Mouse (Mus musculus) kidney, postnatal 0 days (tissue): ENCODE measurements around the gene 4933407L21Rik. TPM values are rescaled to one million over a fixed set of nuclear protein-coding genes. Genes with fewer than 3 reads are reported as not detected.

Experiments used
- ATAC-seq: fragments of 200-750 bp; cut with Nextera tagmentation; replicated peaks from 2 replicates; pipeline ENCODE4 v1.8.0; 2017; ENCODE audit warnings: low read depth, moderate number of reproducible peaks, moderate TSS enrichment, moderate library complexity; ENCODE audit not compliant: low FRiP score
- DNase-seq: peaks from one replicate; pipeline ENCODE4 v3.0.0-alpha.2; 2016; ENCODE audit warnings: low spot score
- H3K27ac ChIP-seq: fragments of 300-500 bp; sonication (generic); 2 replicates; pipeline ENCODE4 v1.5.1; 2014; ENCODE audit warnings: mild to moderate bottlenecking
- H3K27me3 ChIP-seq: fragments of 300-500 bp; sonication (generic); 2 replicates; pipeline ENCODE4 v1.6.1; 2014; ENCODE audit warnings: low read length, mixed read lengths; ENCODE audit not compliant: insufficient read depth
- H3K36me3 ChIP-seq: fragments of 300-500 bp; sonication (generic); 2 replicates; pipeline ENCODE4 v1.6.1; 2014; ENCODE audit warnings: low read length, mixed read lengths; ENCODE audit not compliant: insufficient read depth
- H3K4me1 ChIP-seq: fragments of 300-500 bp; sonication (generic); replicated peaks from 2 replicates; pipeline ENCODE4 v1.6.1; 2014; ENCODE audit warnings: antibody characterized with exemption, low read length, mixed read lengths; ENCODE audit not compliant: insufficient read depth
- H3K4me2 ChIP-seq: fragments of 300-500 bp; sonication (generic); 2 replicates; pipeline ENCODE4 v1.6.1; 2014; ENCODE audit warnings: mild to moderate bottlenecking, low read length, moderate library complexity, mixed read lengths
- H3K4me3 ChIP-seq: fragments of 300-500 bp; sonication (generic); replicated peaks from 2 replicates; pipeline ENCODE4 v1.5.1; 2014; ENCODE audit warnings: low read depth, low read length
- H3K9ac ChIP-seq: fragments of 300-500 bp; sonication (generic); 2 replicates; pipeline ENCODE4 v1.6.1; 2014; ENCODE audit warnings: low read depth, low read length
- H3K9me3 ChIP-seq: fragments of 300-500 bp; sonication (generic); replicated peaks from 2 replicates; pipeline ENCODE4 v1.6.1; 2016; ENCODE audit warnings: low read length, inconsistent platforms, mixed read lengths
- CTCF ChIP-seq: IDR thresholded peaks from 2 replicates; pipeline ENCODE4 v1.5.1; 2016; ENCODE audit warnings: antibody characterized with exemption, low read depth, mild to moderate bottlenecking, moderate library complexity
- WGBS: fragments of 180-500 bp; shearing (Covaris S2); extraction: QIAGEN DNeasy Blood & Tissue Kit; methylation state at CpG from one replicate; pipeline ENCODE4 v1.1.7; 2014; 5-methylcytosine and 5-hydroxymethylcytosine counted together
- polyA plus RNA-seq: library from polyadenylated mRNA; unstranded; fragments of >200 nt; fragmentation: Nextera tagmentation; extraction: Ambion mirVana; gene quantifications from 2 replicates; pipeline ENCODE4 v1.2.1, GENCODE M21; 2015

Gene 4933407L21Rik
- polyA plus RNA-seq, 1 experiment from 2014 or later = 1.3 TPM

GRCm38 (mm10) chr1:85896110-85896509, 32.2 kb upstream of the 4933407L21Rik start:
- Histone ChIP-seq H3K9ac (peak overlapping the region; percentile 83), H3K4me1 (peaks cover 47% of the 10 kb centered on the region), H3K36me3 (no peaks in the 10 kb centered on the region), H3K27ac (peak overlapping the region; percentile 74; the same call in 1 of the 2 replicates), H3K27me3 (no peaks in the 10 kb centered on the region), H3K4me3 (peak overlapping the region; percentile 83; the same call in 1 of the 2 replicates), H3K4me2 (peak overlapping the region; percentile 83), H3K9me3 (no peaks in the 10 kb centered on the region)
- ATAC-seq (no peak), DNase-seq (no peak)
- WGBS = 80% methylated on average over 5 of the region's 5 CpGs
- TF ChIP-seq CTCF = no peak

GRCm38 (mm10) chr1:85896781-85897700, 31.2 kb upstream of the 4933407L21Rik start:
- no peaks in the 10 kb centered on the region for H3K27me3 ChIP-seq
- H3K4me3 ChIP-seq = no peak overlapping the region
- H3K4me1 ChIP-seq = peaks cover 53% of the 10 kb centered on the region
- peak overlapping the region; percentile 83 for H3K4me2 ChIP-seq
- DNase-seq = no peak
- no peaks in the 10 kb centered on the region for H3K9me3 ChIP-seq
- no peak overlapping the region for H3K27ac ChIP-seq
- H3K9ac ChIP-seq = no peak overlapping the region
- no peaks in the 10 kb centered on the region for H3K36me3 ChIP-seq
- no peak for ATAC-seq
- TF ChIP-seq CTCF = no peak
- WGBS = 55% methylated on average over 12 of the region's 12 CpGs

GRCm38 (mm10) chr1:85897901-85898760, 30.2 kb upstream of the 4933407L21Rik start:
- no peak overlapping the region for H3K4me3 ChIP-seq
- no peak for ATAC-seq

GRCm38 (mm10) chr1:85898761-85899387, 29.4 kb upstream of the 4933407L21Rik start:
- no peak overlapping the region for H3K9ac ChIP-seq
- WGBS = 47% methylated on average over 12 of the region's 12 CpGs

More at GRCm38 (mm10) chr1:85897901-85898760, 30.2 kb upstream of the 4933407L21Rik start:
- Histone ChIP-seq H3K9ac (no peak overlapping the region), H3K4me1 (peaks cover 56% of the 10 kb centered on the region), H3K4me2 (peak overlapping the region; percentile 21; the same call in 1 of the 2 replicates), H3K9me3 (no peaks in the 10 kb centered on the region), H3K36me3 (0 out of 2 replicates have a peak, but pooled peaks cover under 1% of the 10 kb centered on the region), H3K27ac (peak overlapping the region; percentile 25; the same call in 1 of the 2 replicates), H3K27me3 (no peaks in the 10 kb centered on the region)
- DNase-seq = no peak
- 24% methylated on average over 8 of the region's 8 CpGs for WGBS
- no peak for TF ChIP-seq CTCF

GRCm38 (mm10) chr1:85899388-85899761, 28.9 kb upstream of the 4933407L21Rik start:
- Histone ChIP-seq H3K4me2 (no peak overlapping the region), H3K27ac (no peak overlapping the region), H3K4me1 (peaks cover 56% of the 10 kb centered on the region), H3K27me3 (no peaks in the 10 kb centered on the region), H3K9ac (no peak overlapping the region), H3K36me3 (0 out of 2 replicates have a peak, but pooled peaks cover 3% of the 10 kb centered on the region), H3K9me3 (no peaks in the 10 kb centered on the region), H3K4me3 (no peak overlapping the region)
- peak; percentile 39; the same call in 1 of the 2 replicates for TF ChIP-seq CTCF
- ATAC-seq = no peak
- no peak for DNase-seq

More at GRCm38 (mm10) chr1:85898761-85899387, 29.4 kb upstream of the 4933407L21Rik start:
- no peaks in the 10 kb centered on the region for H3K27me3 ChIP-seq
- no peak for TF ChIP-seq CTCF
- no peak for DNase-seq
- no peak overlapping the region for H3K4me2 ChIP-seq
- H3K27ac ChIP-seq = no peak overlapping the region
- ATAC-seq = no peak
- 0 out of 2 replicates have a peak, but pooled peaks cover 3% of the 10 kb centered on the region for H3K36me3 ChIP-seq
- H3K4me3 ChIP-seq = no peak overlapping the region
- no peaks in the 10 kb centered on the region for H3K9me3 ChIP-seq
- peaks cover 56% of the 10 kb centered on the region for H3K4me1 ChIP-seq
